Mouse (Mus musculus): ENCODE measurements around the gene Erbb2. TPM values are rescaled to one million over a fixed set of nuclear protein-coding genes. Genes with fewer than 3 reads are reported as not detected.

Erbb2 gene
- polyA plus RNA-seq, 1 experiment from 2014 or later = 7.3 TPM

- no peak overlapping the region for H3K27ac ChIP-seq (replicated peaks)
- no peaks in the 10 kb centered on the region for H3K36me3 ChIP-seq
- WGBS = 89% methylated on average over 9 of the region's 9 CpGs
Observed at GRCm38 (mm10) chr11:98435723-98436122, 23.5 kb downstream of the Erbb2 start.

GRCm38 (mm10) chr11:98437441-98437840, 25.2 kb downstream of the Erbb2 start:
- Histone ChIP-seq H3K27me3 (replicated peaks) (no peaks in the 10 kb centered on the region), H3K36me3 (no peaks in the 10 kb centered on the region), H3K4me3 (replicated peaks) (peak overlapping the region; percentile 90; the same call in 1 of the 2 replicates), H3K27ac (replicated peaks) (no peak overlapping the region), H3K4me1 (peaks cover 12% of the 10 kb centered on the region), H3K9me3 (replicated peaks) (no peaks in the 10 kb centered on the region), H3K4me2 (peak overlapping the region; percentile 76; the same call in 1 of the 2 replicates), H3K9ac (replicated peaks) (0 out of 2 replicates have a peak overlapping the region, but pooled peaks have one; percentile 61)
- ATAC-seq (ENCODE audit: low FRiP score) = no peak
- WGBS = 85% methylated on average over 6 of the region's 6 CpGs

More at GRCm38 (mm10) chr11:98435723-98436122, 23.5 kb downstream of the Erbb2 start:
- peaks cover 12% of the 10 kb centered on the region for H3K4me1 ChIP-seq
- no peak overlapping the region for H3K9ac ChIP-seq (replicated peaks)
- H3K4me2 ChIP-seq = no peak overlapping the region
- H3K4me3 ChIP-seq (replicated peaks) = no peak overlapping the region
- no peak for ATAC-seq (ENCODE audit: low FRiP score)
- no peaks in the 10 kb centered on the region for H3K9me3 ChIP-seq (replicated peaks)
- no peaks in the 10 kb centered on the region for H3K27me3 ChIP-seq (replicated peaks)

- H3K36me3 ChIP-seq = no peaks in the 10 kb centered on the region
- H3K27me3 ChIP-seq (replicated peaks) = no peaks in the 10 kb centered on the region
- H3K4me1 ChIP-seq = peaks cover 12% of the 10 kb centered on the region
- WGBS = 3% methylated on average over 43 of the region's 43 CpGs
- peak within 1 kb of the TSS; percentile 76 for H3K4me2 ChIP-seq
- peak; percentile 92 for ATAC-seq (ENCODE audit: low FRiP score)
- H3K4me3 ChIP-seq (replicated peaks) = peak within 1 kb of the TSS; percentile 90
- H3K9me3 ChIP-seq (replicated peaks) = no peaks in the 10 kb centered on the region
- H3K27ac ChIP-seq (replicated peaks) = peak within 1 kb of the TSS; percentile 82
- peak within 1 kb of the TSS; percentile 61 for H3K9ac ChIP-seq (replicated peaks)
Observed at GRCm38 (mm10) chr11:98438331-98439158, 26.3 kb downstream of the Erbb2 start, which contains the start of gene Mien1. Mien1 (minus strand) TSS chr11:98438991.

- WGBS = 94% methylated on average over 1 of the region's 1 CpGs
- no peak overlapping the region for H3K4me3 ChIP-seq (replicated peaks)
- H3K9ac ChIP-seq (replicated peaks) = no peak overlapping the region
- H3K9me3 ChIP-seq (replicated peaks) = no peaks in the 10 kb centered on the region
- H3K36me3 ChIP-seq = no peaks in the 10 kb centered on the region
- no peak for ATAC-seq (ENCODE audit: low FRiP score)
- peaks cover 31% of the 10 kb centered on the region for H3K27me3 ChIP-seq (replicated peaks)
- no peak overlapping the region for H3K4me2 ChIP-seq
- peaks cover 12% of the 10 kb centered on the region for H3K4me1 ChIP-seq
- no peak overlapping the region for H3K27ac ChIP-seq (replicated peaks)
Observed at GRCm38 (mm10) chr11:98443688-98444087, 31.4 kb downstream of the Erbb2 start.

GRCm38 (mm10) chr11:98445238-98445637, 33.0 kb downstream of the Erbb2 start:
- WGBS = 56% methylated on average over 1 of the region's 1 CpGs
- Histone ChIP-seq H3K4me3 (replicated peaks) (no peak overlapping the region), H3K36me3 (no peaks in the 10 kb centered on the region), H3K27ac (replicated peaks) (no peak overlapping the region), H3K9ac (replicated peaks) (no peak overlapping the region), H3K9me3 (replicated peaks) (no peaks in the 10 kb centered on the region), H3K4me2 (no peak overlapping the region), H3K4me1 (peaks cover 10% of the 10 kb centered on the region; the same call in 1 of the 2 replicates), H3K27me3 (replicated peaks) (peaks cover 37% of the 10 kb centered on the region)
- ATAC-seq (ENCODE audit: low FRiP score) = no peak

- 72% methylated on average over 4 of the region's 4 CpGs for WGBS
- no peaks in the 10 kb centered on the region for H3K9me3 ChIP-seq (replicated peaks)
- no peak overlapping the region for H3K4me2 ChIP-seq
- no peak overlapping the region for H3K4me3 ChIP-seq (replicated peaks)
- peaks cover 37% of the 10 kb centered on the region for H3K27me3 ChIP-seq (replicated peaks)
- no peak for ATAC-seq (ENCODE audit: low FRiP score)
- no peak overlapping the region for H3K9ac ChIP-seq (replicated peaks)
- H3K27ac ChIP-seq (replicated peaks) = no peak overlapping the region
- peaks cover 10% of the 10 kb centered on the region; the same call in 1 of the 2 replicates for H3K4me1 ChIP-seq
- no peaks in the 10 kb centered on the region for H3K36me3 ChIP-seq
Observed at GRCm38 (mm10) chr11:98445679-98446078, 33.4 kb downstream of the Erbb2 start.

- no peak within 1 kb of the TSS for H3K9ac ChIP-seq (replicated peaks)
- peak within 1 kb of the TSS; percentile 4; the same call in 1 of the 2 replicates for H3K4me3 ChIP-seq (replicated peaks)
- peaks cover 37% of the 10 kb centered on the region for H3K27me3 ChIP-seq (replicated peaks)
- H3K4me2 ChIP-seq = peak within 1 kb of the TSS; percentile 30
- H3K9me3 ChIP-seq (replicated peaks) = no peaks in the 10 kb centered on the region
- peaks cover 10% of the 10 kb centered on the region; the same call in 1 of the 2 replicates for H3K4me1 ChIP-seq
- no peak for ATAC-seq (ENCODE audit: low FRiP score)
- WGBS = 17% methylated on average over 5 of the region's 5 CpGs
- H3K36me3 ChIP-seq = no peaks in the 10 kb centered on the region
- H3K27ac ChIP-seq (replicated peaks) = no peak within 1 kb of the TSS
Observed at GRCm38 (mm10) chr11:98446213-98446561, 33.9 kb downstream of the Erbb2 start, which contains the start of gene Grb7. Grb7 (plus strand) TSS chr11:98446394.

- Histone ChIP-seq H3K9ac (replicated peaks) (no peak overlapping the region), H3K4me2 (peak overlapping the region; percentile 30), H3K9me3 (replicated peaks) (no peaks in the 10 kb centered on the region), H3K36me3 (no peaks in the 10 kb centered on the region), H3K4me3 (replicated peaks) (peak overlapping the region; percentile 4; the same call in 1 of the 2 replicates), H3K27me3 (replicated peaks) (peaks cover 37% of the 10 kb centered on the region), H3K27ac (replicated peaks) (no peak overlapping the region), H3K4me1 (peaks cover 10% of the 10 kb centered on the region; the same call in 1 of the 2 replicates)
- WGBS = 5% methylated on average over 33 of the region's 33 CpGs
- ATAC-seq (ENCODE audit: low FRiP score) = no peak
Observed at GRCm38 (mm10) chr11:98446562-98447474, 34.5 kb downstream of the Erbb2 start.

GRCm38 (mm10) chr11:98447475-98447834, 35.2 kb downstream of the Erbb2 start:
- Histone ChIP-seq H3K4me1 (peaks cover 10% of the 10 kb centered on the region; the same call in 1 of the 2 replicates), H3K27me3 (replicated peaks) (peaks cover 37% of the 10 kb centered on the region), H3K36me3 (no peaks in the 10 kb centered on the region), H3K9me3 (replicated peaks) (no peaks in the 10 kb centered on the region), H3K9ac (replicated peaks) (no peak overlapping the region), H3K4me2 (peak overlapping the region; percentile 30), H3K4me3 (replicated peaks) (peak overlapping the region; percentile 4; the same call in 1 of the 2 replicates), H3K27ac (replicated peaks) (no peak overlapping the region)
- ATAC-seq (ENCODE audit: low FRiP score) = no peak
- WGBS = 28% methylated on average over 7 of the region's 7 CpGs

GRCm38 (mm10) chr11:98448191-98448790, 36.0 kb downstream of the Erbb2 start:
- no peaks in the 10 kb centered on the region for H3K36me3 ChIP-seq
- H3K27me3 ChIP-seq (replicated peaks) = peaks cover 37% of the 10 kb centered on the region
- H3K27ac ChIP-seq (replicated peaks) = no peak overlapping the region
- no peak overlapping the region for H3K4me3 ChIP-seq (replicated peaks)
- no peak overlapping the region for H3K4me2 ChIP-seq
- 30% methylated on average over 13 of the region's 13 CpGs for WGBS
- H3K9me3 ChIP-seq (replicated peaks) = no peaks in the 10 kb centered on the region
- H3K9ac ChIP-seq (replicated peaks) = no peak overlapping the region
- H3K4me1 ChIP-seq = peaks cover 10% of the 10 kb centered on the region; the same call in 1 of the 2 replicates
- ATAC-seq (ENCODE audit: low FRiP score) = no peak

- Histone ChIP-seq H3K9ac (replicated peaks) (no peak overlapping the region), H3K27ac (replicated peaks) (no peak overlapping the region), H3K36me3 (no peaks in the 10 kb centered on the region), H3K9me3 (replicated peaks) (no peaks in the 10 kb centered on the region), H3K27me3 (replicated peaks) (peaks cover 37% of the 10 kb centered on the region), H3K4me2 (no peak overlapping the region), H3K4me3 (replicated peaks) (no peak overlapping the region), H3K4me1 (peaks cover 10% of the 10 kb centered on the region; the same call in 1 of the 2 replicates)
- 80% methylated on average over 3 of the region's 3 CpGs for WGBS
- no peak for ATAC-seq (ENCODE audit: low FRiP score)
Observed at GRCm38 (mm10) chr11:98449419-98449818, 37.1 kb downstream of the Erbb2 start.
